Mouse (Mus musculus): ENCODE data around the gene Tnip1. TPM values are rescaled to one million over a fixed set of nuclear protein-coding genes. Genes with fewer than 3 reads are reported as not detected.

Gene Tnip1
- polyA plus RNA-seq, 1 experiment from 2014 or later, result 14.8 TPM

- no peak for ATAC-seq (ENCODE audit: low FRiP score, low TSS enrichment)
- WGBS, result 84% methylated on average over 2 of the region's 2 CpGs
- Histone ChIP-seq H3K9ac (ENCODE audit: low read depth, low read length) (no peak overlapping the region), H3K27me3 (ENCODE audit: control insufficient read depth, insufficient read depth, low read length) (no peaks in the 10 kb centered on the region), H3K4me1 (ENCODE audit: control insufficient read depth, insufficient read depth, low read length) (peaks cover 5% of the 10 kb centered on the region; the same call in 1 of the 2 replicates), H3K9me3 (ENCODE audit: control insufficient read depth, low read length) (no peaks in the 10 kb centered on the region), H3K27ac (ENCODE audit: low read depth, low read length) (no peak overlapping the region), H3K4me2 (replicated peaks; ENCODE audit: low read depth, low read length) (no peak overlapping the region), H3K36me3 (ENCODE audit: control insufficient read depth, insufficient read depth, low read length) (peaks cover 11% of the 10 kb centered on the region; the same call in 1 of the 2 replicates), H3K4me3 (ENCODE audit: low read length) (no peak overlapping the region)
These were observed 13.0 kb upstream of the Tnip1 start for GRCm38 (mm10) chr11:54975756-54976155.

GRCm38 (mm10) chr11:54975340-54975739 lies 12.6 kb upstream of the Tnip1 start:
- ATAC-seq (ENCODE audit: low FRiP score, low TSS enrichment), result no peak

GRCm38 (mm10) chr11:54974639-54975038 lies 11.9 kb upstream of the Tnip1 start:
- Histone ChIP-seq H3K9me3 (ENCODE audit: control insufficient read depth, low read length) (no peaks in the 10 kb centered on the region), H3K9ac (ENCODE audit: low read depth, low read length) (no peak overlapping the region), H3K36me3 (ENCODE audit: control insufficient read depth, insufficient read depth, low read length) (peaks cover 7% of the 10 kb centered on the region; the same call in 1 of the 2 replicates), H3K4me3 (ENCODE audit: low read length) (no peak overlapping the region), H3K4me2 (replicated peaks; ENCODE audit: low read depth, low read length) (no peak overlapping the region), H3K27ac (ENCODE audit: low read depth, low read length) (no peak overlapping the region), H3K4me1 (ENCODE audit: control insufficient read depth, insufficient read depth, low read length) (peaks cover 5% of the 10 kb centered on the region; the same call in 1 of the 2 replicates), H3K27me3 (ENCODE audit: control insufficient read depth, insufficient read depth, low read length) (no peaks in the 10 kb centered on the region)
- ATAC-seq (ENCODE audit: low FRiP score, low TSS enrichment), result no peak
- 90% methylated on average over 4 of the region's 4 CpGs for WGBS

More at GRCm38 (mm10) chr11:54975340-54975739, 12.6 kb upstream of the Tnip1 start:
- WGBS, result 85% methylated on average over 5 of the region's 5 CpGs
- H3K4me3 ChIP-seq (ENCODE audit: low read length), result no peak overlapping the region
- H3K4me2 ChIP-seq (replicated peaks; ENCODE audit: low read depth, low read length), result no peak overlapping the region
- no peaks in the 10 kb centered on the region for H3K9me3 ChIP-seq (ENCODE audit: control insufficient read depth, low read length)
- no peak overlapping the region for H3K9ac ChIP-seq (ENCODE audit: low read depth, low read length)
- H3K27ac ChIP-seq (ENCODE audit: low read depth, low read length), result no peak overlapping the region
- peaks cover 11% of the 10 kb centered on the region; the same call in 1 of the 2 replicates for H3K36me3 ChIP-seq (ENCODE audit: control insufficient read depth, insufficient read depth, low read length)
- peaks cover 5% of the 10 kb centered on the region; the same call in 1 of the 2 replicates for H3K4me1 ChIP-seq (ENCODE audit: control insufficient read depth, insufficient read depth, low read length)
- no peaks in the 10 kb centered on the region for H3K27me3 ChIP-seq (ENCODE audit: control insufficient read depth, insufficient read depth, low read length)

- H3K4me1 ChIP-seq (ENCODE audit: control insufficient read depth, insufficient read depth, low read length), result peaks cover 5% of the 10 kb centered on the region; the same call in 1 of the 2 replicates
- H3K9ac ChIP-seq (ENCODE audit: low read depth, low read length), result no peak overlapping the region
- no peak overlapping the region for H3K4me2 ChIP-seq (replicated peaks; ENCODE audit: low read depth, low read length)
- H3K27ac ChIP-seq (ENCODE audit: low read depth, low read length), result no peak overlapping the region
- no peaks in the 10 kb centered on the region for H3K36me3 ChIP-seq (ENCODE audit: control insufficient read depth, insufficient read depth, low read length)
- H3K4me3 ChIP-seq (ENCODE audit: low read length), result no peak overlapping the region
- no peaks in the 10 kb centered on the region for H3K9me3 ChIP-seq (ENCODE audit: control insufficient read depth, low read length)
- WGBS, result 57% methylated on average over 8 of the region's 8 CpGs
- no peak for ATAC-seq (ENCODE audit: low FRiP score, low TSS enrichment)
- no peaks in the 10 kb centered on the region for H3K27me3 ChIP-seq (ENCODE audit: control insufficient read depth, insufficient read depth, low read length)
These were observed 10.9 kb upstream of the Tnip1 start for GRCm38 (mm10) chr11:54973481-54974212.

- H3K9ac ChIP-seq (ENCODE audit: low read depth, low read length), result no peak overlapping the region
- WGBS, result 71% methylated on average over 5 of the region's 6 CpGs
- no peak overlapping the region for H3K4me2 ChIP-seq (replicated peaks; ENCODE audit: low read depth, low read length)
- H3K4me1 ChIP-seq (ENCODE audit: control insufficient read depth, insufficient read depth, low read length), result peaks cover 5% of the 10 kb centered on the region; the same call in 1 of the 2 replicates
- no peaks in the 10 kb centered on the region for H3K36me3 ChIP-seq (ENCODE audit: control insufficient read depth, insufficient read depth, low read length)
- no peak overlapping the region for H3K27ac ChIP-seq (ENCODE audit: low read depth, low read length)
- ATAC-seq (ENCODE audit: low FRiP score, low TSS enrichment), result no peak
- H3K27me3 ChIP-seq (ENCODE audit: control insufficient read depth, insufficient read depth, low read length), result no peaks in the 10 kb centered on the region
- no peak overlapping the region for H3K4me3 ChIP-seq (ENCODE audit: low read length)
- no peaks in the 10 kb centered on the region for H3K9me3 ChIP-seq (ENCODE audit: control insufficient read depth, low read length)
These were observed 10.1 kb upstream of the Tnip1 start for GRCm38 (mm10) chr11:54972789-54973188.

GRCm38 (mm10) chr11:54972049-54972723 lies 9.5 kb upstream of the Tnip1 start:
- Histone ChIP-seq H3K27me3 (ENCODE audit: control insufficient read depth, insufficient read depth, low read length) (no peaks in the 10 kb centered on the region), H3K4me1 (ENCODE audit: control insufficient read depth, insufficient read depth, low read length) (peaks cover 5% of the 10 kb centered on the region; the same call in 1 of the 2 replicates), H3K36me3 (ENCODE audit: control insufficient read depth, insufficient read depth, low read length) (no peaks in the 10 kb centered on the region), H3K27ac (ENCODE audit: low read depth, low read length) (no peak overlapping the region), H3K4me2 (replicated peaks; ENCODE audit: low read depth, low read length) (no peak overlapping the region), H3K4me3 (ENCODE audit: low read length) (no peak overlapping the region), H3K9me3 (ENCODE audit: control insufficient read depth, low read length) (no peaks in the 10 kb centered on the region), H3K9ac (ENCODE audit: low read depth, low read length) (no peak overlapping the region)
- whole genome bisulfite sequencing, result 48% methylated on average over 4 of the region's 4 CpGs
- ATAC-seq (ENCODE audit: low FRiP score, low TSS enrichment), result no peak

GRCm38 (mm10) chr11:54971365-54972048 lies 8.8 kb upstream of the Tnip1 start:
- Histone ChIP-seq H3K4me1 (ENCODE audit: control insufficient read depth, insufficient read depth, low read length) (peaks cover 5% of the 10 kb centered on the region; the same call in 1 of the 2 replicates), H3K9me3 (ENCODE audit: control insufficient read depth, low read length) (no peaks in the 10 kb centered on the region), H3K27ac (ENCODE audit: low read depth, low read length) (no peak overlapping the region), H3K9ac (ENCODE audit: low read depth, low read length) (no peak overlapping the region), H3K4me2 (replicated peaks; ENCODE audit: low read depth, low read length) (no peak overlapping the region), H3K27me3 (ENCODE audit: control insufficient read depth, insufficient read depth, low read length) (no peaks in the 10 kb centered on the region), H3K36me3 (ENCODE audit: control insufficient read depth, insufficient read depth, low read length) (no peaks in the 10 kb centered on the region), H3K4me3 (ENCODE audit: low read length) (no peak overlapping the region)
- WGBS, result 71% methylated on average over 8 of the region's 8 CpGs
- ATAC-seq (ENCODE audit: low FRiP score, low TSS enrichment), result no peak

GRCm38 (mm10) chr11:54965234-54965633 lies 2.5 kb upstream of the Tnip1 start:
- H3K9ac ChIP-seq (ENCODE audit: low read depth, low read length), result no peak overlapping the region
- WGBS, result 87% methylated on average over 6 of the region's 6 CpGs
- 0 out of 2 replicates have a peak, but pooled peaks cover 5% of the 10 kb centered on the region for H3K4me1 ChIP-seq (ENCODE audit: control insufficient read depth, insufficient read depth, low read length)
- no peaks in the 10 kb centered on the region for H3K9me3 ChIP-seq (ENCODE audit: control insufficient read depth, low read length)
- H3K4me3 ChIP-seq (ENCODE audit: low read length), result no peak overlapping the region
- no peak overlapping the region for H3K4me2 ChIP-seq (replicated peaks; ENCODE audit: low read depth, low read length)
- H3K27me3 ChIP-seq (ENCODE audit: control insufficient read depth, insufficient read depth, low read length), result no peaks in the 10 kb centered on the region
- no peaks in the 10 kb centered on the region for H3K36me3 ChIP-seq (ENCODE audit: control insufficient read depth, insufficient read depth, low read length)
- H3K27ac ChIP-seq (ENCODE audit: low read depth, low read length), result no peak overlapping the region
- ATAC-seq (ENCODE audit: low FRiP score, low TSS enrichment), result no peak
